Mouse (Mus musculus): ENCODE data around the gene Ddb1.

The Ddb1 gene

GRCm38 (mm10) chr19:10662665-10663064 is 57.5 kb downstream of the Ddb1 start:
- DNase-seq, result no peak

GRCm38 (mm10) chr19:10665093-10665492 is 60.0 kb downstream of the Ddb1 start:
- DNase-seq, result no peak

GRCm38 (mm10) chr19:10665499-10665898 is 60.4 kb downstream of the Ddb1 start:
- DNase-seq, result peak; percentile 72

GRCm38 (mm10) chr19:10671319-10671718 is 66.2 kb downstream of the Ddb1 start:
- DNase-seq, result no peak

GRCm38 (mm10) chr19:10671854-10672417 is 66.8 kb downstream of the Ddb1 start:
- DNase-seq, result no peak

GRCm38 (mm10) chr19:10673275-10673674 is 68.1 kb downstream of the Ddb1 start:
- no peak for DNase-seq

- DNase-seq, result no peak
Observed at GRCm38 (mm10) chr19:10676656-10677055, 71.5 kb downstream of the Ddb1 start.

GRCm38 (mm10) chr19:10677915-10678771 is 73.0 kb downstream of the Ddb1 start, which contains the start of gene Pga5:
Pga5 (minus strand) TSS chr19:10678071.
- DNase-seq, result peak; percentile 87

GRCm38 (mm10) chr19:10678772-10679067 is 73.6 kb downstream of the Ddb1 start:
- no peak for DNase-seq
